Mouse (Mus musculus): ENCODE data around the gene Spats1. TPM values are rescaled to one million over a fixed set of nuclear protein-coding genes. Genes with fewer than 3 reads are reported as not detected.

Spats1 gene
- polyA plus RNA-seq, 1 experiment from 2014 or later: 1.5 TPM

- ATAC-seq: no peak
- 75% methylated on average over 3 of the region's 3 CpGs for WGBS
- H3K4me3 ChIP-seq: no peak overlapping the region
- peaks cover 46% of the 10 kb centered on the region for H3K36me3 ChIP-seq (ENCODE audit: poor library complexity, severe bottlenecking)
- no peaks in the 10 kb centered on the region for H3K4me1 ChIP-seq
- no peak overlapping the region for H3K27ac ChIP-seq
- H3K9ac ChIP-seq: no peak overlapping the region
- no peaks in the 10 kb centered on the region for H3K27me3 ChIP-seq
- no peaks in the 10 kb centered on the region for H3K9me3 ChIP-seq (replicated peaks)
- no peak overlapping the region for H3K4me2 ChIP-seq
These were observed 77.7 kb downstream of the Spats1 start for GRCm38 (mm10) chr17:45397541-45397940.

GRCm38 (mm10) chr17:45394612-45395011, 80.6 kb downstream of the Spats1 start:
- H3K27ac ChIP-seq: no peak overlapping the region
- 78% methylated on average over 9 of the region's 9 CpGs for WGBS
- H3K4me2 ChIP-seq: no peak overlapping the region
- H3K9ac ChIP-seq: no peak overlapping the region
- H3K36me3 ChIP-seq (ENCODE audit: poor library complexity, severe bottlenecking): peaks cover 52% of the 10 kb centered on the region
- no peaks in the 10 kb centered on the region for H3K9me3 ChIP-seq (replicated peaks)
- no peaks in the 10 kb centered on the region for H3K27me3 ChIP-seq
- H3K4me1 ChIP-seq: no peaks in the 10 kb centered on the region
- no peak for ATAC-seq
- no peak overlapping the region for H3K4me3 ChIP-seq

GRCm38 (mm10) chr17:45393765-45394164, 81.5 kb downstream of the Spats1 start:
- Histone ChIP-seq H3K36me3 (ENCODE audit: poor library complexity, severe bottlenecking) (peaks cover 55% of the 10 kb centered on the region), H3K27ac (no peak overlapping the region), H3K9ac (no peak overlapping the region), H3K9me3 (replicated peaks) (no peaks in the 10 kb centered on the region), H3K27me3 (no peaks in the 10 kb centered on the region), H3K4me3 (no peak overlapping the region), H3K4me1 (no peaks in the 10 kb centered on the region), H3K4me2 (no peak overlapping the region)
- ATAC-seq: no peak
- 94% methylated on average over 3 of the region's 3 CpGs for WGBS

Other genes with a start within 250 kb of the Spats1 start
- 79.9 and 81.9 TPM in 2 replicates for gene Cdc5l, start 41.7 kb downstream of the Spats1 start, polyA plus RNA-seq (2015; fragmentation: Nextera tagmentation; extraction: Ambion mirVana)
- gene Aars2, start 31.4 kb upstream of the Spats1 start, polyA plus RNA-seq (2015; fragmentation: Nextera tagmentation; extraction: Ambion mirVana): 16.8 and 19.0 TPM in 2 replicates
- gene Tcte1, start 48.0 kb upstream of the Spats1 start, polyA plus RNA-seq (2015; fragmentation: Nextera tagmentation; extraction: Ambion mirVana): 2.1 and 3.1 TPM in 2 replicates
- gene Tmem151b, start 74.3 kb upstream of the Spats1 start, polyA plus RNA-seq (2015; fragmentation: Nextera tagmentation; extraction: Ambion mirVana): 23.1 and 26.2 TPM in 2 replicates
- gene Nfkbie, start 80.3 kb upstream of the Spats1 start, polyA plus RNA-seq (2015; fragmentation: Nextera tagmentation; extraction: Ambion mirVana): 5.1 TPM in 2 replicates
- 89.1 and 107 TPM in 2 replicates for gene Slc35b2, start 88.5 kb upstream of the Spats1 start, polyA plus RNA-seq (2015; fragmentation: Nextera tagmentation; extraction: Ambion mirVana)
- 1,763 and 1,849 TPM in 2 replicates for gene Hsp90ab1, start 97.9 kb upstream of the Spats1 start, polyA plus RNA-seq (2015; fragmentation: Nextera tagmentation; extraction: Ambion mirVana)
- 47.2 and 51.9 TPM in 2 replicates for gene Slc29a1, start 124.2 kb upstream of the Spats1 start, polyA plus RNA-seq (2015; fragmentation: Nextera tagmentation; extraction: Ambion mirVana)
- gene Mymx, start 126.7 kb upstream of the Spats1 start, polyA plus RNA-seq (2015; fragmentation: Nextera tagmentation; extraction: Ambion mirVana): not detected in 2 replicates
- 0.30 and 0.72 TPM in 2 replicates for gene Capn11, start 183.9 kb upstream of the Spats1 start, polyA plus RNA-seq (2015; fragmentation: Nextera tagmentation; extraction: Ambion mirVana)
- gene Mrpl14, start 210.9 kb upstream of the Spats1 start, polyA plus RNA-seq (2015; fragmentation: Nextera tagmentation; extraction: Ambion mirVana): 116 and 125 TPM in 2 replicates
- 91.1 and 92.9 TPM in 2 replicates for gene Tmem63b, start 211.5 kb upstream of the Spats1 start, polyA plus RNA-seq (2015; fragmentation: Nextera tagmentation; extraction: Ambion mirVana)